Mouse (Mus musculus) embryonic facial prominence, embryonic 10.5 days (tissue): ENCODE measurements around the gene Nat8f3. TPM values are rescaled to one million over a fixed set of nuclear protein-coding genes. Genes with fewer than 3 reads are reported as not detected.

ENCODE experiments used
- microRNA-seq: library from miRNA; unstranded; fragments of <30 nt; microRNA quantifications from one replicate; pipeline ENCODE4, GENCODE M21; 2017
- polyA plus RNA-seq: library from polyadenylated mRNA; unstranded; fragments of >200 nt; fragmentation: Nextera tagmentation; extraction: Ambion mirVana; gene quantifications from 2 replicates; pipeline ENCODE4 v1.2.1, GENCODE M21; 2016

Gene Nat8f3
- polyA plus RNA-seq, 1 experiment from 2014 or later = 0.21 TPM

Small RNA genes within 50 kb of the gene (microRNA-seq; reads per million reads assigned to microRNA genes)
- gene Gm27317 (not detected), gene Mir6375 (not detected)

Other genes starting within 250 kb of the Nat8f3 start
- 10.2 and 11.3 TPM in 2 replicates for gene Alms1, start 178.2 kb downstream of the Nat8f3 start, polyA plus RNA-seq
- not detected in 2 replicates for gene Nat8f7, start 52.5 kb downstream of the Nat8f3 start, polyA plus RNA-seq
- gene Nat8f6, start 55.2 kb upstream of the Nat8f3 start, polyA plus RNA-seq = not detected in 2 replicates
- gene Nat8f5, start 55.2 kb upstream of the Nat8f3 start, polyA plus RNA-seq = not detected in 2 replicates
- gene Nat8, start 66.3 kb upstream of the Nat8f3 start, polyA plus RNA-seq = not detected in 2 replicates
- gene Nat8f2, start 103.4 kb upstream of the Nat8f3 start, polyA plus RNA-seq = not detected in 2 replicates
- 2.8 and 3.3 TPM in 2 replicates for gene Nat8f4, start 139.1 kb upstream of the Nat8f3 start, polyA plus RNA-seq
- 29.0 and 36.7 TPM in 2 replicates for gene Tprkb, start 146.1 kb upstream of the Nat8f3 start, polyA plus RNA-seq
- 3.8 and 5.5 TPM in 2 replicates for gene Nat8f1, start 149.9 kb upstream of the Nat8f3 start, polyA plus RNA-seq
- 38.7 and 39.9 TPM in 2 replicates for gene Dusp11, start 195.9 kb upstream of the Nat8f3 start, polyA plus RNA-seq